Mouse (Mus musculus): ENCODE results near the gene Gab2. TPM values are rescaled to one million over a fixed set of nuclear protein-coding genes. Genes with fewer than 3 reads are reported as not detected.
A peak's percentile ranks its signal among the peaks of the same experiment; 100 is the strongest.
"Not testable (repeated sequence)": the region's sequence is repeated elsewhere in the genome, so short reads cannot be mapped to it uniquely, and the experiment has no call there.

Gene Gab2
- total RNA-seq, 2 experiments from 2014 or later: 14.1 to 15.3 TPM

DNA sequence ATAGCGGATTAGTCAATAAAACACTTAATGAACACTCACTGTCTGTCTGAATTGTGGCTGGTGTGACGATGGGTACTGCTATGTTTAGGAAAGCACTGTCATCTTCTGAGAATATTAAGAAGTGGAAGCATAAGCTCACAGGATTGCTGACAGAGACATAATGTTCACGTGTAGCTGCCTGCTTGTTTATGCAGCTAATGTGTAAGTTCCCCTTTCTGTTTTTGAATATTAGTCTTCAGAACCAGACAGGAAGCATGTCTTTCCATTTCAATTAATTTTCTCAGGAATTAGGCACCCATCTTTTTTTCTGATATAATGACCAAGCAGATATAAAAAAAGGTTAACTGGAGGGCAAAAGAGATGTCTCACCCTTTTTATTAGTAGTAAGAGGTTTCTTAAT lies 55.1 kb downstream of the Gab2 start:
- DNase-seq: peak in 1 of 2 experiments; percentile 39

- no peak for DNase-seq
Measured at GRCm38 (mm10) chr7:97151082-97151813, 69.9 kb downstream of the Gab2 start.

DNA sequence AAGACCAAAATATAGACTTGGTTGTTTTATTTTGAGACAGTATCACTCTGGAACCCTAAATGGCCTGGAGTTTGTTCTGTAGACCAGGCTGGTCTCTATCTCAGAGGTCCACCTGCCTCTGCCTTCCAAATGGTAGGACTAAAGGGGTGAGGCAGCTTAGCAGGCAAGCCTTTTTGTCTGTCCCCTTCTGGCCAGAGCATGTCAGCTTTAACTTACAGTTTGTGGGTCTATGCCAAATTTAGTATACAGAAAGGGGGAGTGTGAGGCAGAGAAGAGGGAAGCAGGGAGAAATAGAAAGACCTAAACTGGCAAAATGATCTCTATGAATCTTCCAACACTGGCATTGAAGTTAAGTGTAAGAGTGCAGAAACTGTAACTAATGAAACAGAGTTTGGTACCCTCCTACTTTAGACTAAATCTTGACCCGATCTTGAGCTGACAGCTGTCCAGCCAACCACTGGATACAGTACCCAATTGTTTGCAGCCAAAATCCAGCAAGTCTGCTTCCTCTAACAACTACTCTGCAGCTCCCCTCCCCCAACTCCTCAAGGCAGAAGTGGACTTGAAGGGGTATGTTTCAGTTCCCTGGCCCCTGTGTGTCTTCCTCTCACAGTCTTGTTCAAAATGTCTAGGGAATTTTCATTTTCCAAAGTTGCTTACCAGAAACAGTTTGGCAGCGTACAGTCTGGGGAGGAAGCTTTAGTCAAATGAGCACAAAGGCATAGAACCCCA lies 73.5 kb downstream of the Gab2 start:
- peak; percentile 58 to 74 for DNase-seq

GRCm38 (mm10) chr7:97164261-97164660 lies 82.9 kb downstream of the Gab2 start:
- no peak for DNase-seq

DNA sequence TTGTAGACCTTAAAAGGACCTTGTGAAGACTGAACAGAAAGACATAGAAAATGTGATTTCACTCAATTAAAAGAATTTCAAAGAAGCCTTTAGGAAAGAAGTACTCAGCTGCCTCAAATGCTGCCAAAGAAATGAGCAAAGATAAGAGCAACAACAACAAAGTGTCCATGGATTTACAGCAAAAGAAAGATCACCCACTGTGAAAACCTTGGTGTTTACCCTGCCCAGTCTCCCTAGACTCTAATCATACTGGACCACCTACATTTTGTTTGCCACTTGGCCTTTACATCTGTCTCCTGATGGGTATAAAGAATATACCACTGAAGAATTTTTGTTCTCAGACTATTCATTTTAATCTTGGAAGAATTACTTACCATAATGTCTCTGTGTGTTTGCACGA lies 89.7 kb downstream of the Gab2 start:
- no peak for DNase-seq

DNA sequence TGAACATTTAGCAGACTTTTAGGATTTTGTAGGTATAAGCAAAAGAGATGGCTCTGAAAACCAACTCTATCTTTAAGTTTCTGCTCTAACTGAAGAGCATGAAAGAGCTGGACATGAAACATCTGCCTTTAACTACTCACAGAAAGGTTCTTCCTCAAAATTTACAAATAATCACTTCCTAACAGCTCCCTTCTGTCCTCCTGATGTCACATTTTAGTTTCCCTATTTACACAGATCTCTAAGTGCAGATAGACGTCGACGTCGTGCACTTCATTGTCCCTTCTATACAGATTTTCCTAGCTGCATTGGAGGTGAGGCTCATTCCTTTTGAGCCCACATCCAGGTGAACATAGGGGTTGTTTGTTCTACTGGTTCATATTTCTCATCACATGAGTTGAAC lies 90.3 kb downstream of the Gab2 start:
- DNase-seq: no peak

- DNase-seq: peak; percentile 68 to 82
Measured at GRCm38 (mm10) chr7:97172126-97172525, 90.7 kb downstream of the Gab2 start.

GRCm38 (mm10) chr7:97181931-97182330 lies 100.5 kb downstream of the Gab2 start:
- DNase-seq: no peak

DNA sequence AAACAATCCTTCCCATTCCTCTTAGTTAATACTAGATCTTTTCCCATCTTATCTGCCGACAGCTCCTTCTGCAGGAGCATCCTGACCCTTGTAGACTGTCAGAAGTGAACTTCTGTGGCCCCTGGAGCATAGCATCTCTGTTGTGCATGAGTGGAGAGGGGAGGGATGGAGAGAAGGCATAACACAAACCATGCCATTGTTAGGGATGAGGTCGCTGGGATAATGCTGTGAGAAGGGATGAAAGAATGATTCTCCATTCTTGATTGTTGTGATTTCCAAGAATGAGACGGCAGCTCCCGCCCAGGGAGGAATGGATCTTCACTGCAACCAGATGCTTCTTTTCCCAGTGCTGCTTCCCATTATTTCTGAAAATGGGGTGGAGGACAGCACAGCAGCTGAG lies 102.0 kb downstream of the Gab2 start:
- DNase-seq: no peak

DNA sequence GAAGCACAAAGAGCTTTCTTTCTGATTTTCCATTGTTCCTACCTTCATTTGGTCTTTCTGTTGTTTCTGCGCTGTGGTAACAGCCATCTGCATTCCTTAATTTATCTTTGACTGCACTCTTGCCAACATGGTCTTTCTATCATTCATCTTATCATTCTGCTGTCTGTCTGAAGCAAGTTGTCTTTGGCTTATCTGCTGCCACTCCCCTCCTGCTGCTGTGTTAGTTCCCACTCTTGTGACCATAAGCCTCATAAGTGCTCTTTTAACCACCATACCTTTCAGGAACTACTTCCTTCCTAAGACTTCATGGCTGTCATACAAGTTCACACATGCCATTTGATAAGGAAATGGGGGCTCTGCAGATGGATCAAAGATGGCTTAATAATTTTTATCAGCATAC lies 102.6 kb downstream of the Gab2 start:
- no peak for DNase-seq

DNA sequence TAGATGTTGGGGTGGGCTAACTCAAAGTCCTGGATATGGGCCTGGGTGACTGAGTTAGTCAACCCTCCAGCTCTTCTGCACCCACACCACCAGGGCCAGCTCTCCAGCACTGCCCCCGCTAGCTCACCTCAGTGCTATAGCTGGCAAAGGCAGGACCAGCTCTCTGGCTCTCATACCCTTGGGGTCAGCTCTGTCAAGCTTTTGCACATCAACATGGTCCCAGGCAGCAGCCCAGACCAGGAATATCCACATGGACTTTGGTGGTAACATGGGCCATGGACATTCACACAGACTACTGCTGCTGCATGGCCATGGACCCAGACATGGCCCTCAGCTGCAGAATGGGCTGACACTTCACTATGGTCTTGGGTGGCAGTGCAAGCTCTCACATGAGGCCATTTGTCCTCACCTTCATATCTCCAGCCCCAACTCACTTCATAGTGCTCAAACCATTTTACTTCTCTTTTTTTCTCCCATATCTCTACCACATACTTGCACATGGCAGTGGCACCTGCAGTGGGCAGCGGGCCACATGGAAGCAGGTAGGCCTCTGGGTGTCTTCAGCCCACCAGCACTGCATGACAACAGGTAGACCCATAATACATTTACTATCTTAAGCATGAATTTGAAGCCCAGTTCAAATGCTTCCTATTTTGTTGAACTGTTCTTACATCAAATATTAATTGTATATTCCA lies 106.1 kb downstream of the Gab2 start:
- DNase-seq: no peak

DNA sequence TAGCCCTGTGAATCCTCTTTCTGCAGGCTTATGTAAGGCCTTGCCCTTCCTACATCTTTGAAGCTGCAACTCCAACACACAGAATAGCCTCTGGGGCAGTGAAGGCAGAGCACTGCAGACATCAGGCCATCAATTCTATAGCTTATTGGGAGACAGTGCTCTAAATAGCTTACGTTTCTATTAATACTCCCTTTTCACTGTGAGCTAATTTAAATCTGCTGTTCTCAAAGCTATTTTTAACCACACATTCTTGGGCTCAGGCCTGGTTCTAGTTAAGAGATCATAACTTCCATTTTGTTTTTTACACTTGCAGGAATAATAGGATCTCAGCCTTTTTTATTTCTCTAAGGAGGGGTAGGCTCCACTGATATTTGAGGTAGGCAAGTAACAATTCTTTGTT lies 107.7 kb downstream of the Gab2 start:
- peak in 1 of 2 experiments; percentile 21 for DNase-seq

DNA sequence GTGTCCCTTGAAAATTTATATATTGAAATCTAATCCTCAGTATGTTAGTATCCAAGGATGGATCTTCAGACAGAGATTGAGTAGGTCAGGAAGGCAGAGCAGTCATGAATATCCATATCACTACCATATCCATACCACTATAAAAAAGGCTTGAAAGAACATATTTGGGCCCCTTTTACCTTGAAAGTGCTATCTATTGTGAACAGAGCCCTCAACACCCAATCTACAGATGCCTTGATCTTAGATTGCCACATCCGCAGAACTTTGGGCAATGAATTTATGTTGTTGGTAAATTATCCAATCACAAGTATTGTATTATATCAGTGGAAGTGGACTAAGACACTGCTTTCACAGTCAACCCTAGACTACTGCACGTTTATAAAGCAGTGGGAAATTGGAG lies 122.5 kb downstream of the Gab2 start:
- no peak for DNase-seq

- no peak for DNase-seq
Measured at GRCm38 (mm10) chr7:97208811-97209549, 127.6 kb downstream of the Gab2 start.

DNA sequence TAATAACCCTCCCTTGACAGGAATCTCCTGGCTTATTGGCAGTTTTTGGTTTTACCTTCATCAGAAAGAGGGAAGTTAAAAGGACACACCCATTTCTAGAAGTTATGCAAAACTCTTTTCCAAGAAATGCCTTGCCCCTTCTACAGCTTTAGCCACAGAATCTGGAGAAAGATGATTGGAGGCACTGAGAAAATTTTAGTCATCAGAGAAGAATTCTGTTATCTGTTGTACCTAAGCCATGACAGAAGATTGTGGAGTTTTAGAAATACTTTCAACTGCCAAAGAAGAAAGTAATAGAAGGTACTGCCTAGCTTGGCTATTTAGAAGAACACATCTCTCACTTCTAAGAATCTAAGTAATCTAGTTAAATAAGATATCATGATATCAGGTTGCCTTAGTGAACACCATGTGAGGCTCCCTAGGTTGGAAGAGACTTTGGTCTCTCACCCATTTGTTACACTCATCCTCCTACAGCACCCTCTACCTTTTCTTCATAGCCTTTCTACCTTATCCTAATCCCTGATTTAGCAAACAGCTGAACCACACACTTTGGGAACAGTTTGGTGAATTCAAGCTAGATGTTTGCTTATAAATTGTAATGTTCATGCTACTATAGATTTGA lies 128.8 kb downstream of the Gab2 start:
- no peak for DNase-seq

DNA sequence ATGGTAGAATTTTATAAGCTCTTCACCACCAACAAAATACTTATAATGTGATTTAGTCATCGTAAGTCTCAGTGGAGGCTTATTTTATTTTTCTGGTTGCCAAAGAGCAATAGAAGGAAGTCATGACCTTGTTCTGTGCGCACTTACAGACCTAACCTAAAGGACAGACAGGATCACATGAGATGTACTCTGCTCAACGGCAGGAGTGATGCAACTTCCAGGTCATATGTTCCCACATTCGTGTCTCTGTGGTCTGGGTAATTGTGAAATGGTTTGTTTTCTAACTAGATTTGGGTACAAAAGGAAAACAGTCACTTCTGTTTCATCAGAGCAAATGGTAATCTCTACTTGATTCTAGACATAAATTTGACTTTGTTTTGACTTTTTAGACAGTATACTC lies 129.7 kb downstream of the Gab2 start:
- peak; percentile 57 to 73 for DNase-seq

GRCm38 (mm10) chr7:97223836-97224235 lies 142.4 kb downstream of the Gab2 start:
- no peak for DNase-seq

DNA sequence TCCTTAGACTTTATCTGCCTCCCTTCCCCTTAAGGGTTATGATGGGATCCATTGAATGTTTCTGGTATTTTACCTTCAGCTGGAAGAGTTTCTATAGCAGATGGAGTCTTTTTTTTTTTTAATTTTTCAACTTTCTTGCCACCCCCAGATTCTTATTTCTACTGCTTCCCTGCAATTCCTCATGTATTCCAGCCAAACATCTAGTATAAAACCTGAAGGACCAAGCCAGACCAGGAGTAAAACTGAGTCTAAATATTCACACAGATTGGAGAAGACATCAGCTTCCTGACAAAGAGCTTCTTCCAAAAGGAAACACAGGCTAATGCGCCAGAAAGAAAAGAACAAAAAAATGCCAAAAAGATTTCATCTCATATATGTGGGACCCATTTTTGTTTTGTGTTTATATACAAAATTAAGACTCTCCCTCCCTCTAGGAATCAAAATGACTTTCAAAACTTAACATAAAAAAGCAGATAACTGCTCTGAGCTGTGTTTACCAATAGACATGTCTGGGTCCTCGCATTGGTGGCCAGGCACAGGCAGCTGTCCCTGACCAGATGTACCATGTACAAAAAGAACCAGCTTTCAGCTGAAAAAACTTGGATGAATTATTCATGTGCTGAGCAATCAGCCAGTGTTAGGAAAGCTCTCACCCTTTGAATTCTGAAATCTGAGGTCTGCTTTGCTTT lies 164.0 kb downstream of the Gab2 start:
- peak; percentile 40 to 56 for DNase-seq

GRCm38 (mm10) chr7:97245950-97246578 lies 164.7 kb downstream of the Gab2 start:
- not testable (repeated sequence) for DNase-seq

- peak; percentile 68 to 88 for DNase-seq
Measured at GRCm38 (mm10) chr7:97247661-97248060, 166.3 kb downstream of the Gab2 start.

DNA sequence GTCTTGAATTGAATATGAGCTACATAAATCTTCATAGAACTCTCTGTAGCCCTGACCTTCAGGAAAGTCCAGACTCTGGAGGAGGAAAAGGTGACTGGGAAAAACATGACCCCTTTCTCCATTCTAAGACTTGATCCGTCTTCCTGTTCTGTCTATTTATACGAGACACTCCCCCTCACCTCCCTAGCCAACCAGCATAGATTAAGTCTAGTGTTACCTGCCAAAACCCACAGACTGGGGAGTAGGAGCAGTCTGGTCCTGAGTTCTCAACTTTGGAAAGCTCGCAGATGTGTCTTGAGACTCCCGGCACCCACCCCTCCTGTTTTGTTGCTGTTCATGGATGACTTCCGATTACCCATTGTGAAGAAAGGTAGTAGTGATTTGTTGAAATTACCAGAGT lies 166.8 kb downstream of the Gab2 start:
- DNase-seq: peak; percentile 59 to 70

All from heart, adult 18-20 months (tissue).